Mouse (Mus musculus) hindbrain, embryonic 11.5 days (tissue): ENCODE measurements at regions not wholly inside any gene's neighbourhood (a gene's known extent, or its start where the extent isn't known, plus 50 kb on each side); places are given as distances from the start of the nearest gene placed in this dataset.
A peak's percentile ranks its signal among the peaks of the same experiment; 100 is the strongest.

Experiments
- ATAC-seq: fragments of 200-750 bp; cut with Nextera tagmentation; 2 replicates; pipeline ENCODE4 v1.8.0; 2017; ENCODE audit warnings: mild to moderate bottlenecking, moderate TSS enrichment, moderate library complexity; ENCODE audit not compliant: low FRiP score
- DNase-seq: peaks from one replicate; pipeline ENCODE4 v3.0.0-alpha.2; 2015; ENCODE audit warnings: low spot score
- H3K27ac ChIP-seq: fragments of 300-500 bp; sonication (generic); 2 replicates; pipeline ENCODE4 v1.5.1; 2014; ENCODE audit warnings: mild to moderate bottlenecking, low read depth, low read length
- H3K27me3 ChIP-seq: fragments of 300-500 bp; sonication (generic); 2 replicates; pipeline ENCODE4 v1.6.1; 2014; ENCODE audit warnings: mild to moderate bottlenecking, low read length, moderate library complexity, mixed read lengths; ENCODE audit not compliant: control insufficient read depth, insufficient read depth
- H3K36me3 ChIP-seq: fragments of 300-500 bp; sonication (generic); 2 replicates; pipeline ENCODE4 v1.6.1; 2014; ENCODE audit warnings: mild to moderate bottlenecking, low read length, moderate library complexity, mixed read lengths; ENCODE audit not compliant: control insufficient read depth, insufficient read depth
- H3K4me1 ChIP-seq: fragments of 300-500 bp; sonication (generic); replicated peaks from 2 replicates; pipeline ENCODE4 v1.6.1; 2014; ENCODE audit warnings: low read length, mixed read lengths; ENCODE audit not compliant: control insufficient read depth, insufficient read depth
- H3K4me2 ChIP-seq: fragments of 300-500 bp; sonication (generic); replicated peaks from 2 replicates; pipeline ENCODE4 v1.6.1; 2014; ENCODE audit warnings: mild to moderate bottlenecking, low read depth, low read length
- H3K4me3 ChIP-seq: fragments of 300-500 bp; sonication (generic); 2 replicates; pipeline ENCODE4 v1.5.1; 2014; ENCODE audit warnings: low read depth, low read length
- H3K9ac ChIP-seq: fragments of 300-500 bp; sonication (generic); 2 replicates; pipeline ENCODE4 v1.6.1; 2014; ENCODE audit warnings: low read depth, low read length
- H3K9me3 ChIP-seq: fragments of 300-500 bp; sonication (generic); 2 replicates; pipeline ENCODE4 v1.6.1; 2016; ENCODE audit warnings: low read length; ENCODE audit not compliant: control insufficient read depth
- WGBS: fragments of 180-500 bp; shearing (Covaris S2); extraction: QIAGEN DNeasy Blood & Tissue Kit; methylation state at CpG from one replicate; pipeline ENCODE4 v1.1.7; 2014; 5-methylcytosine and 5-hydroxymethylcytosine counted together

DNA sequence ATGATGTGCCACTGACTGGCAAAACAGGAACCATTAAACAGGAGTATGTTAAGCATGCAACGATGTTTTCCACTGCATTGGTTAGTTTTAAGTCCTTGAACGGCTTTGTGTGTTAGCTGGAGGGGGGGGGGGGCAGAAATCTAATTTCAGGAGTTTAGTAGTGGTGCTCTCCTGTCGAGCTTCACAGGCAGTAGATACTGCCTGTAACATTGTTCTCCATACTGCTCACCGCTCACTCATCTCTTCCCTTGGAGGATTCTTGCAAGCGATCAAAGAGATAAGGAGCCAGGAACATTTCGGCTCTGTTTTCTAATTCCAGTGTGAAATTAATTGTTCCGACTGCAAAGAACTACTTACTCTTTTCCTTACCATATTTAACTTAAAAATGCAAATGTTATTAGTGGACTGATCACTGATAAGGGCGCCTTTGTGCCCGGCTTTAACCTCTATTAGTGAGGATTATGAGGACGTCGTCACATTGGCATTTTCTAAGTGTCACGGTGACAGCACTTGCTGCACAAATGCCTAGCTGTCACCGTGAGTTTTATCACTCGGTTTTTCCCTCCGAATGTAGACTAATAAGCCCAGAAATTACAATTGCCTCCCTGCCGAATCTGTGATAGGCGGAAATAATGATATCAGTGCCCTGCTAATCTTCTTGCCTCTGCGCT is 110.5 kb upstream of the Kiz start:
- peak; percentile 63; the same call in 1 of the 2 replicates for ATAC-seq
- no peaks in the 10 kb centered on the region for H3K27me3 ChIP-seq

DNA sequence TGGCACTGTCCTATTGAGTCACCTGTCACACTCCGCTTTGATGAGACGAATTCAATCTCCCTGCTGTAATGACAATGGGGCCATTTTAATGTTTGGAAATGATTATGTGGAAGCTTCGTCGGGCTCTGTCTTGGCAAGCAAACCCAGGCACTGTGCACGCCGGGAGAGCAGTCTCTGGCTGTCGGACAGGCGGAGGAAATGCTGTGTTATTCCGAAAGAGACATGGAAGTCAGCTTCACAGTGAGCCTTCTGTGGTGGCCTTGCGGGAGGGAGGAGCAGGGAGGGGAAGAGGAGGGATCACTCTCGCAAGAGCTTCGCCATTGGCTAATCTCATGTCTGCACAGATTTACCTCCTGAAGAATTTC is 110.0 kb upstream of the Kiz start:
- no peaks in the 10 kb centered on the region for H3K27me3 ChIP-seq
- H3K4me1 ChIP-seq = no peaks in the 10 kb centered on the region
- H3K4me3 ChIP-seq = no peak overlapping the region
- no peak overlapping the region for H3K27ac ChIP-seq
- H3K9me3 ChIP-seq = no peaks in the 10 kb centered on the region
- ATAC-seq (peak; percentile 54), DNase-seq (no peak)
- WGBS = 60% methylated on average over 12 of the region's 12 CpGs
- H3K9ac ChIP-seq = no peak overlapping the region
- H3K36me3 ChIP-seq = no peaks in the 10 kb centered on the region
- peak overlapping the region; percentile 22; the same call in 1 of the 2 replicates for H3K4me2 ChIP-seq

More for the DNA sequence above, 110.5 kb upstream of the Kiz start:
- 77% methylated on average over 18 of the region's 18 CpGs for whole genome bisulfite sequencing
- H3K4me3 ChIP-seq = no peak overlapping the region
- no peaks in the 10 kb centered on the region for H3K9me3 ChIP-seq
- no peak overlapping the region for H3K9ac ChIP-seq
- H3K4me2 ChIP-seq = peak overlapping the region; percentile 22; the same call in 1 of the 2 replicates
- no peak for DNase-seq
- no peak overlapping the region for H3K27ac ChIP-seq
- no peaks in the 10 kb centered on the region for H3K36me3 ChIP-seq
- H3K4me1 ChIP-seq = no peaks in the 10 kb centered on the region

DNA sequence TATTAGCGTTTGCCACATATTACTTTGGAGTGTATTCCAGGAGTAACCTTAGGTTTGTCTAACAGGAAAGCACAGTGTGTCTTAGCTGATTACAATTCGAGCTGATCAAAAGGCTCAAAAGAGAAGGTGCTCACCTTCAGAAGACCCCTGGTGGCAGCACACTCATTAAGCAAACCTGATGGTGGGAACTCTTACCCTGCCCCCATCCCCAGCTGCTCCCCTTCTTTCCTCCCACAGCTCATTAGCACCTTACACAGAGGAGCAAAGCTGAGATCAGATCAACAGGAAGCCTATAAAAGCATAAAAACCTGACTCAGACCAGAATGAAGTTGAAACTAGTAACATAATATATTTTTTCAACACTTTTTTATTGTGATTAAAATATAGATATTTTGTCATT is 101.7 kb upstream of the Kiz start:
- no peaks in the 10 kb centered on the region for H3K4me1 ChIP-seq
- no peaks in the 10 kb centered on the region for H3K27me3 ChIP-seq
- no peak overlapping the region for H3K27ac ChIP-seq
- no peak overlapping the region for H3K4me2 ChIP-seq
- no peak overlapping the region for H3K9ac ChIP-seq
- no peak overlapping the region for H3K4me3 ChIP-seq
- no peaks in the 10 kb centered on the region for H3K36me3 ChIP-seq
- no peaks in the 10 kb centered on the region for H3K9me3 ChIP-seq
- 52% methylated on average over 2 of the region's 2 CpGs for WGBS
- no peak for ATAC-seq
- DNase-seq = no peak

DNA sequence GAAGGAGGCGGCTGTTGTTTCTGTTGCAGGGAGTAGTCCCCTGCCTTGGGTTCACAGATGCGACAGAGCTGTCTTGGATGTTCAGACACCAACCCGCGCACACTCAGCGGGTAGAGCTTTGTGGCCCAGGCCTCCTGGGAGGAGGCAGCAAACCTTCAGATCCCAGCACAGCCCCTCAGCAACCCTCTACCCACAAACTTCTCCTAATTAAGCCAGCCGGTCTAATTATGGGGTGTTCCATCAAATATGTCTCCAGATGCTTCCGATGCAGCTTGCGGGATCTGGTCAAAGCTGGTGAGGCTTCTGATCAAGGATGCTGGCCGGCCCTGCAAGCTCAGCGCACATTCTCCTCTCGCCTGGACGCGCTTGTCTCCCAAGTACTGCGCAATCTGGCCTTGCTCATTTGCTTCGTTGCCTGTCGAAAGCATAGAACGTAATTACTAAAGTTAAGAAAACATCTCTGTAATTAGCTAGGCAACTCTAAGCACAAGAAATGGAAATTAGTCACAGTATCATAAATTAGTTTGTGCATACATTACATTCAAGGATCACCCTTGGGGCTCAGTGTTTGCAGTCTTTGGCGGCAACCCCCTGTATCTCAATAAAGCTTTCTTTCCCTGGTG is 92.0 kb upstream of the Kiz start:
- no peak overlapping the region for H3K27ac ChIP-seq
- no peaks in the 10 kb centered on the region for H3K9me3 ChIP-seq
- DNase-seq = peak; percentile 17
- 55% methylated on average over 18 of the region's 18 CpGs for WGBS
- H3K4me1 ChIP-seq = no peaks in the 10 kb centered on the region; the same call in none of the 2 replicates
- H3K4me3 ChIP-seq = no peak overlapping the region
- H3K36me3 ChIP-seq = no peaks in the 10 kb centered on the region
- no peaks in the 10 kb centered on the region; the same call in 1 of the 2 replicates for H3K27me3 ChIP-seq
- no peak overlapping the region for H3K9ac ChIP-seq
- ATAC-seq = peak; percentile 43; the same call in 1 of the 2 replicates
- H3K4me2 ChIP-seq = no peak overlapping the region

DNA sequence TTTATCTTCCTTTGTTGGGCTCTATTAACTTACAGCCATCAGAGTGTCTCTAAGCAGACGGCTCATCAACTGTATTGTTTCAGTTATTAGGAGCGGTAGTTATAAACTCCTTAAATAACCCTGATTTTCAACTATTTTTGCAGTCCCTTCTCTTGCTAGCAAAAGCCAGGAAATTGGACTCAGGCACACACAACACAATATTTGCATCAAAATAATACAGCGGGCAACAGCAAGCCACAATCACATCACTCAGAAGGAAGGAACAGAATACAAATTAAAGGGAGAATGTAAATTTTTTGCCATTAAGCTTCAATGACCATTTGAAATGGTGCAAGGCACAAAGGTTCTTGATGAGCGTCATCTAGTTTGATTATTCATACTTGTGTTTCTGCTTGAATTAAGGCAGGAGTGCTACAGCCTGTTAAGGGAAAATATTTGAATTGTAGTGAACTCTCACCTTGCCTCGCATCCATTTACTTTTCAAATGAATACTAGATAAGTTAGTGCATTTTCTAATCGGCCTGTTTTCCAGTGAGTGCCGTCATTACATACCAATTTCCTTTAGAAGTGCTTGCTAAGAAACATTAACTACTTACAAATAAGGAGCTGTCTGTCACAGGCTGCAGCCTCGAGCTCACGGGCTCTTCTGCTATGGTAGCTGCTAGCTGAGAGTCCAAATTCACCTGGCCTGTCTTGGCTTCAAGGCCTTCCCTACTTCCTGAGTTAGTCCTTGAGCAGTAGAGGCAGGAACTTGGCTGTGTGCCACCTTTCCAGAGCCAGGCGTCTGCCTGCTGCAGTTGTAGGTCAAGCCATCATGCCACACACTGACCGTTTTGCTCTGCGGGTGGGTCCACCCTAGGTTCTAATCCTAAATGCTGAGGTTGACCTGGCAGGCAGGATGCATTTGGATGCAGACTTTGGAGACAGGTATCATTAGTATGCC is 91.1 kb upstream of the Kiz start:
- no peaks in the 10 kb centered on the region for H3K36me3 ChIP-seq
- DNase-seq (no peak), ATAC-seq (no peak; the same call in 1 of the 2 replicates)
- H3K4me2 ChIP-seq = no peak overlapping the region
- H3K4me3 ChIP-seq = no peak overlapping the region
- H3K27ac ChIP-seq = no peak overlapping the region
- H3K27me3 ChIP-seq = no peaks in the 10 kb centered on the region; the same call in 1 of the 2 replicates
- 72% methylated on average over 12 of the region's 12 CpGs for WGBS
- H3K9me3 ChIP-seq = no peaks in the 10 kb centered on the region
- no peaks in the 10 kb centered on the region; the same call in none of the 2 replicates for H3K4me1 ChIP-seq
- H3K9ac ChIP-seq = no peak overlapping the region

DNA sequence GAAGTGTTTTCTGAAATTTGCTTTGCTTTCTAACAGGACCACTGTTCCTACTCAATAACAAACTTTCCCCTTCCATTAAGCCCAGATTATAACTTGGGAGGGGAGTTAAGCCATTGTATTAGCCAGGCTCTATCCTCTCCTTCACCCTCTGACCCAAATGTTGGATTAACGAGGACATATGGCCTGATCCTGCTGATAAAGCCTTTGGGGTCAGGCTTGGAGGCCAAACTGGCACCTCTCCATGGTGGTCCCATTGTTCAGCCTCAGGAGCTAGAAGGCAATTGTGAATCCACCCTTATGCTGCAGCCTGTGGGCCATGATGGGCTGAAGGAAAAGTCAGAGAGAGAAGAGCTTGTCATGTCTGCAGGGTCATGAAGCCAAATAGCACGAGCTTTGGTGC is 80.8 kb upstream of the Kiz start:
- DNase-seq (no peak), ATAC-seq (no peak)
- no peak overlapping the region for H3K4me2 ChIP-seq
- no peak overlapping the region for H3K9ac ChIP-seq
- H3K4me3 ChIP-seq = no peak overlapping the region
- no peaks in the 10 kb centered on the region for H3K9me3 ChIP-seq
- H3K36me3 ChIP-seq = no peaks in the 10 kb centered on the region
- H3K4me1 ChIP-seq = no peaks in the 10 kb centered on the region
- H3K27me3 ChIP-seq = no peaks in the 10 kb centered on the region
- WGBS = 43% methylated on average over 2 of the region's 2 CpGs
- H3K27ac ChIP-seq = no peak overlapping the region

DNA sequence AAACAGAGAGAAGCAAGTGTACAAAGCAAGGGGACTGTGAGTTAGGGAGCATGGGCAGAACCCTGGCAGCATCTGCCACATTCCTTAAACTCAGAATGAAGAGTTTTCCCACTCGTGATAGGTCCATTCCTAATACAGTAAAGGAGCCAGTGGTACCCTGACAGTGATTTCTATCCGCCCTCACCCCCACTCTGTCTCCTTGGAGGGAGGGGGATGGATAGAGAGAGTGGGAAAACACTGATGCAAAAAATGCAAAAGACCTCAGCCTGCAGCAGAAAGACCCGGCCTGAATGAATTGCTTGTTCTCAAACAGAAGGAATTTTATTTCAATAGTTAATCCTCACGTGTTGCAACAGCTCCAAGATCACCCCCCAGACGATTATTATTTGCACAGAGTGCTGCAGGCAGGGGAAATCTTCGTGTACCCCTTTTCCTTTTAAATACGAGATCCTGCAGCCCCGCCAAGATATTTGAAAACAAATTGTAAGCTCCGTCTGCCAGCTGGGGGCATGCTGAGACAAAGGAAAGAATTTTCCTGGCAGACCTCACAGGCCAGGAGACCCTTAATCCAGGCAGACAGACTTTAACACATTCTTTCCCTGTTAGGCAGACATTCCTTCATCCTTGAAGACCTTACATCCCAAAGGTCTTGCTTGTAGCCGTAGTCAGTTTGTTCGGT is 68.4 kb upstream of the Kiz start:
- 10% methylated on average over 11 of the region's 11 CpGs for WGBS
- no peaks in the 10 kb centered on the region for H3K9me3 ChIP-seq
- no peak overlapping the region for H3K9ac ChIP-seq
- DNase-seq = peak; percentile 54
- no peaks in the 10 kb centered on the region for H3K36me3 ChIP-seq
- H3K27ac ChIP-seq = no peak overlapping the region
- no peak overlapping the region for H3K4me3 ChIP-seq
- ATAC-seq = peak; percentile 47; the same call in 1 of the 2 replicates
- H3K4me2 ChIP-seq = no peak overlapping the region; the same call in 1 of the 2 replicates
- H3K27me3 ChIP-seq = no peaks in the 10 kb centered on the region
- no peaks in the 10 kb centered on the region for H3K4me1 ChIP-seq

DNA sequence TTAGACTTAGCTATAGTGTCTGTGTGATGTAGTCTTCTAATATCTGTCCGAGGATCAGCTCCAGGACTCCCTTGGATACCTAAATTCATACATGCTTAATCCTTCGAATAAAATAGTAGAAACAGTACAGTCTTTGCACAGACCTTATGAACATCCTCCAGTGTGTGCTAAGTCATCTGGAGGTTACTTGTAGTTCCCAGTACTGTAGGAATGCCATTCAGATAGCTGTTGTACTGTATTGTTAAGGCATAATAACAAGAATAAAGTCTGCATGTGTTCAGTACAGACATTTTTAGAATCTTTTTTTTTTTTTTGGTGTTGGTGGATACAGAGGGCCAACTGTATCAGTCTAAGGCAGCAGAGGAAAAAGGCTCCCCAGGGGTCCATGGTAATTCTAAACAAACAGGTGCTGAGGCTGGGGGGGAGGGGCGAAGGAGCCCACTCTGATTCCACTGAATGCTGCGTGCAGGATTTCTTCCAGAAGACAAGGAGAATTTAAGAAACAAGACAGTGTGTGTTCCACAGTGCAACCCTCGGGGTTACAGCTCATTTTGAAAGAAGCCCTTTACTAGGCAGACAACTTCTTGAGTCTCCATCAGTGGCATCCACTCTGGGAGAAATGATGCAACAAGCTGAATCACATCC is 67.7 kb upstream of the Kiz start:
- Histone ChIP-seq H3K9me3 (no peaks in the 10 kb centered on the region), H3K27ac (no peak overlapping the region), H3K4me1 (no peaks in the 10 kb centered on the region), H3K4me2 (no peak overlapping the region), H3K9ac (no peak overlapping the region), H3K36me3 (no peaks in the 10 kb centered on the region), H3K27me3 (no peaks in the 10 kb centered on the region), H3K4me3 (no peak overlapping the region)
- DNase-seq = no peak
- peak; percentile 27; the same call in 1 of the 2 replicates for ATAC-seq
- WGBS = 58% methylated on average over 5 of the region's 5 CpGs
